Mouse (Mus musculus): ENCODE measurements at regions not wholly inside any gene's neighbourhood (a gene's known extent, or its start where the extent isn't known, plus 50 kb on each side); places are given as distances from the start of the nearest gene placed in this dataset.

GRCm38 (mm10) chr14:73978694-73979093 lies 317.7 kb downstream of the Gm21750 start:
- no peak for DNase-seq (ENCODE audit: low spot score)

DNA sequence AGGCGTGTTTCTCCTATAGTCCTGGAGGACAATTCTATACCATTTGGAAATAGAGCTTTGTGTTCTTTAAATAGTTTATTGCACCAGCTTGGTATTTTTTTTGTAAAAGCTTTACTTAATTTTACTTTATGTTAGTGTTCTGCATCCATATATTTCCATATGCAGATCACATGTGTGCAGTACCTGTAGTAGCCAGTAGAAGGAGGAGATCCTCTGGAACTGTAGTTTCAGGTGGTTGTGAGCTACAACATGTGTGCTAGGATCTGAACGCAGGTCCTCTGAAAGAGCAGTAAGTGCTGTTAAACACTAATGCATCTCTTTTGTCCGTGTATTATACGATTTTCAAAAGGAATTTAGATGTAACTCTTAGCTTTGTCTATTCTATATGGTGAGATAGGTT lies 335.2 kb downstream of the Gm21750 start:
- no peak for DNase-seq (ENCODE audit: low spot score)

DNA sequence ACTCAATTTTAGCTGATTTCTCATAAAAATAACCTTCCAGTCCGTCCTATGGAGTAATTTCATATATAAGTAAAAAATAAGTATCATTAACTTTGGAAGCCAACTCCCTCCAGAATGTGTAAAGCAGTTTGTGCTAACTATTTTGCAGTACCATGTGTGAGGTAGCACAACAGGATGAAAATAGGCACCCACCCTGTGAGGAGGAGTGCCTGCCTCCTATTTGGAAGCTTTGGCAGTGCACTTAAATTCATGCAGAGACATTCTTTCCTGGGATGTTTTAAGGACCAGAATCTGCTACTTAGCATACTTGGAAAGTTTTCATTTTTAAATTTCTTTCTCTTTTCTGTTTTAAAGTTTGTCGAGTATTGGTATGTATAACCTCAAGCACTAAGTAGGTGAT lies 336.8 kb downstream of the Gm21750 start:
- DNase-seq (ENCODE audit: low spot score), result no peak

DNA sequence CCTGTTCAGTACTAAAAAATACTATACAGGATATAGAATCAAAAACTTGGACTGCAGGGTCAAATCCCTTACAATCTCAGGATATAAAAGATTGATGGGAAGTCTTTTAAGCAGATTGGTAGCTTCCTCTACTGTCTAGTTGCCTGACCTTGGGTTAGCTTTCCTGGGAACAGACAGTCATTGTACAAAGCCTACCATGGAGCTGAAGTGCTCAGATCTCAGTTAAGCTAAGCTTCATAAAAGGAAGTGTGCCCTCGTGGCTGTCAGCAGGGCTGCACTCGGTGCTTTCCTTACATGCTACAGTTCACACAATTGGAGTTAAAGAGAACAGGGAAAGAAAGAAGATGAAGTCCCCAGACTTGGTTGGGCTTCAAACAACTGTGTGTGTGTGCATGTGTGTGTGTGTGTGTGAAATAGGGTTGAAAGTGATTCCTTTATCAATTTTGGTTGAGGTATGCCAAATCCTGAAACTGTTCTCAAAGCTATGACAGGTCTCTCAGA lies 338.4 kb downstream of the Gm21750 start:
- DNase-seq (ENCODE audit: low spot score), result no peak

DNA sequence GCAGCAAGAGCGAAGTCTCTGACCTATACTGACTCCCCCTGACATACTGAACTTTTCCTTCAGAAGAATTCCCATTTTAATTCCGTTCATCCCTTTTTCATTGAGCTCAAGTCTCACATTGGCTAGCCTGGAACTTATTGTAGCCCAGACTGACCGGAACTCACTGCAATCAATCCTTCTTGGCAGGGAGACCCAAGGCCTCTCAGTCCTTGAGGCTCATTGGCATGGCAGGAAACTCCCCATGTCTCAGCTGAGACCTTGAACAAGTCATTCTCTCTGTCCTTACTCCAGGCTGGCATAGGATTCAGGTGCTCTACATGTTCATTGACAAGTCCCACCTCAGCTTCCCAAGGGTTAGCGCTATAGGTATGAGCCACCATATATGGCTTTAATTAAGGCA lies 345.9 kb downstream of the Gm21750 start:
- no peak for DNase-seq (ENCODE audit: low spot score)

- no peak for DNase-seq (ENCODE audit: low spot score)
Observed at GRCm38 (mm10) chr14:74011555-74011954, 350.5 kb downstream of the Gm21750 start.

DNA sequence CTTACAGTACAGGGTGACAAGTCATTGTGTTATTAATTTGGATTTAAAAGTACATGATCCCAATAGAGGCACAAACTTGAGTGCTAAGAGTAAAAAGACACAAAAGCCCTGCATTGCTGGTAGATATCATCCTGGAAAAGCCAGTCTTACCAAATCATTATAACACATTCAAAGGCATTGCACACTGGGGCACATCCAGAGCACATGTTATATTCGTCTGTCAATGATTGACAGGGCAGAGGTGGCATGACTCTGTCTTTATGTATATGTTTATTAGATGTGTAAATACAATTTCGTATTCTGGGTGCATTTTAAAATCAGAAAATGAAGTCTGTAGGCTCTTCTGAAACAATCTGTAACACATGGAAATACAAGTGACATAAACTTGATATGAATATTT lies 358.4 kb downstream of the Gm21750 start:
- no peak for DNase-seq (ENCODE audit: low spot score)

DNA sequence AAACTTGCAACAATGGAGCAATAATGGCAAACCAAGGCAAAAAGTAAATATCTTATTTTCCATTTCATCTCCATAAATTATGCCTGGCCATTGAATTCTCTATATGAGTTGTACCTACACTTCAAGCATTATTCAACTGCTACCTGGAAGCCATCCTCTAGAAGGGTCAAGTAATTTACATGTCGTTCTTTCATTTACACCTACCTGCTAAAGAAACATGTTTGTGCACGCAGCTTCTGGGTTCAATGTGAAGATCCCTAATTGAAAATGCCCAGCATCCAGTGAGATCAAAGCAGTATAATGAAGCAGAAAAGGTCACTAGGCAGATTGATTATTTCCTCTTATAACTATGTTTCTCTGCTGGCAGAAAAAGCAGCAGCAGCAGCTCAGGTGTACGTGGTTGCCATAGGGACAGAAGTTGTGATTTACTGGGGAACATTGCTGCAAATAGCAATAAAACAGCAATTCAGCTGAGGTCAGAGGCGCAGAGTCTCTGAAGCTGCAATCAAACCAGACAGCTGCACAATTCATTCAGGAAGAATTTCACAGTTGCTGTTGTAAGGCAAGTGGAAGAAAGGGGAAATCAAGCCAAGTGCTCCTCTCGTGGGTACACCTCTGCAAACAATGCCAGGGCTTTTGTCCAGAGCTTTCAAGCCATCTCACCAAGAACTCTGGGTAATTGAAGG lies 386.1 kb downstream of the Gm21750 start:
- DNase-seq (ENCODE audit: low spot score), result no peak

GRCm38 (mm10) chr14:74047695-74048280 lies 386.8 kb downstream of the Gm21750 start:
- DNase-seq (ENCODE audit: low spot score), result no peak

GRCm38 (mm10) chr14:74048386-74048785 lies 387.4 kb downstream of the Gm21750 start:
- DNase-seq (ENCODE audit: low spot score), result no peak

DNA sequence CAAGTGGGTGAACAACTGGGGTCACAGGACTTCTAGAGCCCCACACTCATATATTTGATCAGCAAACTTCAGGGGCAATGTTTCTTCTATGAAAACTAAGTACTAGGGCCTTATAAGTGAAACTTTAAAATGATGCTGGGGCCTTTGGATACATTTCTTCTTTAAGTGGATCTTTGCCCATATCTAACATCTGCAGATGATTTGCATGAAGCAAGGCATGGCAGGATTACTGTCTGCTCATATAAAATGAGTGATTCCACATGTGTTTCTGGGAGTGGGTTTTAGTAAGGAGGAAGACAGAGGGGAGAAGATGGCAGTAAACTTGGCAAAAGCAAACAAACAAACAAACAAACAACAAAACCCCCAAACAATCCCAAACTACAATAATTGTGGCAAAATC lies 405.0 kb downstream of the Gm21750 start:
- no peak for DNase-seq (ENCODE audit: low spot score)

DNA sequence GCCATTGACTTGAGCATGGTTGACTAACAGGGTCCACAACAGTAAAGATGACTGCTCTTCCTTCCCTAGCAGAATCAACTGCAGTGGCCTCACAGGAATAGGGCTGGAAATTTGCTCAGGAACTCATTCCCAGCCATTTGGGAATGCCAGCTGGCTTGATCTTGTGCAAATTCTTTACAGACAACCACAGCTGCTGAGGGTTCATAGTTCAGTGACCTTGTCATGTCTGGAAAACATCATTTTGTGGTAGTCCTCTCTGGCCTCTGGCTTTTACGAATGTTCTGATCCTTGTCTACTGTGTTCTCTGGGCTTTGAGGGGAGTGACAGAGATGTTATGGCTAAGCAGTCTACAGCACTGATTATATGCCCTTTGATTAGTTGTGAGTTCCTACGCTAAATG lies 432.0 kb downstream of the Gm21750 start:
- DNase-seq (ENCODE audit: low spot score), result no peak

DNA sequence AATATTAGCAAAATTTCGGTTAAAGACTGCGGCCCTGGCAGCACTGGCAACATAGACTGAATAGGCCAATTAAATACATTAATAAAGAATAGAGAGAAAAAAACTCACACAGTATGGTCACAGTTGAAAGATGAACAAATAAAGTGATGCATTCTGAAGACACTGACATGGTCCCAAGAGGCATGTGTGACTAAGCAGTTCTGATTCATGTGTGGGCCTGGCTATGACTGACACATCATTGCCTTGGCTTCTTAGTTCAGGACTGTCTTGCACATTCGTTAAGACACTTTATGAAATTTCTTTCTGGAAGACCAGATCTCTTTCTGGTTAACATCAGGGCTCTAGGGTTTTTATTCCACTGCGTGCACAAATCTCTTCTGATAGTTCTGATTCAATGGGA lies 438.7 kb downstream of the Gm21750 start:
- no peak for DNase-seq (ENCODE audit: low spot score)

DNA sequence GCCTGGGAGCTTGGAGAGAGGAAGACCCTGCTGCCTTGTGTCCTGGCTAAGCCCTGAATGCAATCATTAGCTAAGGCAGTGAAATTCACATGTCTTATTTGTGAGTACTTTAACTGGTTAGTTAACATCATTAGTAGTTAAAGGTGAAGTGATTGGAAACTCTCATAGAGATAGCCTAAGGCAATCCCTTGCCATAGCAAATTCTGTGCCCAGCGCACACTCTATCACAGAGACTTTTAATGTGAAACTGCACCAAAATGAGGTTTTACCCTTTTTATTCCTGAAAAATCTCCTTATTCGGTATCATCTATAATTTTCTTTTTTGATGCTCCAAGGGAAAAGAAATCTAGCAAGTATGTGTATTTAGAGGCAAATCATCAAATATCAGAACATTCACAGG lies 451.6 kb downstream of the Gm21750 start:
- DNase-seq (ENCODE audit: low spot score), result no peak

- no peak for DNase-seq (ENCODE audit: low spot score)
Observed at GRCm38 (mm10) chr14:74113116-74113515, 452.1 kb downstream of the Gm21750 start.

DNA sequence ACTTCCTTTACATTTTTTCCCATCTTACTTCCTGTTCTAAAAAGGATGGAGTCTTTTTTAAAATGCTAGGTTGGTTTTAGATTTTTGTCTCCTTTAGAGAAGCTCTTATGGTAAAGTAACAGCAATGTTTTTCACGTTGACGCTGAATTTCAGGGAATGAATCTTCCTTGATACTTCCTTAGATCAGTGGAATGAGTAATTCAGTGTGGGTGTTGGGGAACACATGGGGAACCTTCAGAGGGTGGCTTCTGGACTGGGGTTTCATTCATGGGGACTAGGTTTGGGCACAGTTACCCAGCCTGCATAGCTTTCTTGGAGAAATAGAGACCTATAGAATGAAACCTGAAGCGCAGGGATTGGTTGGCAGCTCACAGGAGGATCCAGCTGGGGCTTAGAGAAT lies 452.5 kb downstream of the Gm21750 start:
- no peak for DNase-seq (ENCODE audit: low spot score)

GRCm38 (mm10) chr14:74117686-74118085 lies 456.7 kb downstream of the Gm21750 start:
- no peak for DNase-seq (ENCODE audit: low spot score)

DNA sequence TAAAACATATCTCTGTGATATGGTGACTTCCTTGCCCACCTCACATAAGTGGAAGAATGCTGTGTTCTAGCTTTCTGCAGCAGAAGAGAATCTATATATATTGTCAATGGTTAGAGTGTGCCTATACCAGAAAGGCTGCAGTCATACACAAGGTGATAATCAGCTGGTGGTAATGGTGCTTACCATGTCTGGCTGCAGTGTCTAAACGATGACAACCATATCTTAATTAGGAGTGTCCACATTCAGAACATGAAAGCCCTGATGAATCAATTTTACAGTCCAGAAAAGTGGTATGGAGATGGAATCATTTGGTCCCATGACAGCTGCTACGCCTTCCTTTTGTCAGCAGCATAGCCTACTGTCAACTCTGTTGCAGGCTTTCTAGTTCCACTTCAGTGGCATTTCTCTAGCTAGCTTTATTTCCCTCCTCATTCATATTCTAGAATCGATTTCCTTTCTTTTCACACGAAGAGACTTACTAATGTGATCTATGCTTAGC lies 484.2 kb downstream of the Gm21750 start:
- DNase-seq (ENCODE audit: low spot score), result no peak

DNA sequence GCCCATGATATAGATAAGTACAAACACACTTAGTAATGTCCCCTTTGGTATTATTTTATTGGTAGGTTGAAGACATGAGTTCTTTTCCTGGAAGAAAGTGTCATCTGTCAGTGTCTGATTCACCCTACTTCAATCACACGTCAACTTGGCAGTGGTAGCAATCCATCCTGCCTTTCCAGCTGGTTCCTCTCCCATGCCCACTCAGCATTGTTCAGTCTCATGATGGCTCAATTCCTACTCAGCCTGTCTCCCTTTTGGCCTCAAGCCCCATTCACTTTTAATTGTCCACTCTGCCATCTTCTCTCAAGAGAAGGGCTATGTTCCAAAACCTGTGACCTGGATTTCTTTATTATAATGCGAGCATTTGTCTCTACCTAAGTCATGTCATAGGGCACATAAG lies 474.4 kb upstream of the Htr2a start:
- no peak for DNase-seq (ENCODE audit: low spot score)

GRCm38 (mm10) chr14:74169131-74169875 lies 471.3 kb upstream of the Htr2a start:
- DNase-seq (ENCODE audit: low spot score), result no peak

DNA sequence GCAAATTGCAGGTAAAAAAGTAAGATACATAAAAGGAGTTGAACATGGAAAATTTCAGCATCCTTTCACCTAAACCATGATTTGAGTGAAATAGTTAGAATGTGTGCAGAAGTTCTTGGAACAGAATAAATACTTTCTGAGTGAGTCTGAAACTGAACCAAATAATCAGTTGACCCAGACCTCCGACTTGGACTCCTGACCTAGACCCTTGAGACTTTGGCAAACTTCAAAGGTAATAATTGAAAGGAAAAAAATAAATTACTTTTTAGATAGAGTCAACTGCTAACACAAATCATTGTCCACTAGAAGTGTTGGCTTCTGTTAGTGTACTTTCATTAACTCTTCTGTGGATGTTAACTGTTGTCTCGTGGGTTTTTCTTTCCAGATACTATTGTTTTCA lies 460.6 kb upstream of the Htr2a start:
- no peak for DNase-seq (ENCODE audit: low spot score)

DNA sequence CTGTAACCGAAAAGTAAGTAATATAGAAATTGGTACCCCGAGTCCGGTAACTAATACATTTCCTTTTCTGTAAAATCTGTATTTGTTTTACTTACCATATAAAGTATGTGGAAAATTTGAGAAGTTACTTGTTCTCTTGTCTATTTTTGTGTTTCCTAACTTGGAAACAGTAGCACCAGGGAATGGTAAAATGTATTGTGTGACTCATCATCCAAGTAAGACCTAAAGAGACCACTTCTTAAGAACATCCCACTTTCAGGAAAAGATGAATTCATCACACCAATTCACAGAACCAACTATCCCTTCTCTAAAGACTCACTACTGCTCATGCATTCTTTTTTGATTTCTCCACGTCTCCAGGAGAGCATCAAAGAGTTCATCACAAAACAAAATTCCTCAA lies 457.6 kb upstream of the Htr2a start:
- no peak for DNase-seq (ENCODE audit: low spot score)

DNA sequence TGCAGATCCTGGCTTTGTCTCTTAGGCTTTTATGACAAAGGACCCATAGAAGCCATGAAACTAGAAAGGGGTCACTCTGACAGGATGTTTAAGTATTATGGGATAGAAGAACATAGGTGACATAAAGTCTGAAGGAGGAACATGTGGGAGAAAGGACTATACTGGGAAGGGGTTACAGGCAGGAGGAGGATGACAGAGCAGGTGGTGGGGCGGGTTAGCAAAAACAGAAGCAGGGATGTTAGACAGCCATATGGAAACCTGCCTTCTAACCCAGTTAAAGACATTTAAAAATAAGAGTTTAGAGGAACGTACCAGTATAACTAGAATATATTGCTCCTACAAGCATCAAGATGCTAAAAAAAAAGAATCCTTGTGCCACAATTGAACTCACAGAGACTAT lies 438.9 kb upstream of the Htr2a start:
- DNase-seq (ENCODE audit: low spot score), result no peak

Data from ovary, postnatal 14 days (tissue).